In the genomic region with DNA sequence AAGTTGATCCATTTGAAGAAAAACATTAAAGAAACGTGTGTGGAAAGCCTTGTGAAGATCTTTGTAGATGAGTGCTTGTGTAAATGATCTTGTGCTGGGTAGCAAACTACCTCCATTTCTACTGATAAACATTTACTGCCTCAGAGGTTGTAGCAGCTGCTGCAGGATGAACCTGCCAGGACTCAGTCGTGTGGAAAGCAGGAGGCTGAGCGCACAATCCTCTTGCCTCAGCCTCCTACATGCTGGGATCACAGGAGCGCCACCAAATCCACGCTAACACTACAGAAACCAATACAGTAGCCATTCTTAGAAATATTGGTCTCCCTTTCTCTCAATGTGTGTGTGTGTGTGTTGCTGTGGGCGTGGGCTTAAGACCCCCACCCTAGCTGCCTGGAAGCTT, we compare ENCODE assay signal across 10 mouse cellular contexts. TPM values are rescaled to one million over a fixed set of nuclear protein-coding genes. Genes with fewer than 3 reads are reported as not detected.
"Had no signal": no experiment of that assay in that cellular context is flagged by ENCODE, and none has a peak within 500 bp of the region (broad histone marks: within the 10 kb centered on the region; RNA-seq: fewer than 3 reads in every experiment).

No protein-coding gene starts in this region.

- DNase-seq: kidney, postnatal 10 days; kidney, postnatal 4 days; left cerebral cortex, postnatal 4 days; liver, postnatal 0 days; lung, embryonic 14.5 days; lung, postnatal 36 days; midbrain, embryonic 14.5 days; thymus, adult 2 months; thymus, postnatal 25 days had no signal

RNA-seq across cellular contexts. Expression of gene Thap8, which starts 8.2 kb away (rescaled TPM):
- polyA plus RNA-seq: liver, embryonic 11.5 days had no signal
